20 mouse cellular contexts compared by ENCODE assay signal in genomic region chr6:134838111-134838510, GRCm38 (mm10). TPM values are rescaled to one million over a fixed set of nuclear protein-coding genes. Genes with fewer than 3 reads are reported as not detected.
DNase-seq lines count a peak whose midpoint lies in the region; ATAC-seq and TF ChIP-seq lines count a peak whose summit lies in the region.
"Had no signal": no experiment of that assay in that cellular context is flagged by ENCODE, and none has a peak within 500 bp of the region (broad histone marks: within the 10 kb centered on the region; RNA-seq: fewer than 3 reads in every experiment).

No protein-coding gene starts in this region.

- no peak for ATAC-seq in forebrain, embryonic 15.5 days (replicated peaks)
- ATAC-seq: forebrain, embryonic 14.5 days; forebrain, postnatal 0 days had no signal

- no peaks in the 10 kb centered on the region for H3K79me2 ChIP-seq in MEL (ENCODE audit: control insufficient read depth, insufficient read depth, low read length, poor library complexity)

- no peak overlapping the region for H3K27ac ChIP-seq in MEL (ENCODE audit: control insufficient read depth, low read depth, low read length)
- H3K27ac ChIP-seq in forebrain, embryonic 15.5 days (replicated peaks) = no peak overlapping the region
- H3K27ac ChIP-seq: embryonic facial prominence, embryonic 10.5 days; embryonic facial prominence, embryonic 12.5 days had no signal

- peaks cover 6 to 13% of the 10 kb centered on the region in 2 experiments for H3K4me1 ChIP-seq in MEL (ENCODE audit: control insufficient read depth in 1 of 2, insufficient read depth in 2 of 2, low read length in 2 of 2)
- H3K4me1 ChIP-seq in forebrain, embryonic 15.5 days = no peaks in the 10 kb centered on the region
- H3K4me1 ChIP-seq: embryonic facial prominence, embryonic 10.5 days; embryonic facial prominence, embryonic 12.5 days had no signal

- H3K4me2 ChIP-seq in forebrain, embryonic 15.5 days (replicated peaks) = no peak overlapping the region
- H3K4me2 ChIP-seq: embryonic facial prominence, embryonic 12.5 days had no signal

- H3K36me3 ChIP-seq in MEL (ENCODE audit: control insufficient read depth in 1 of 2, insufficient read depth in 2 of 2, low read length in 2 of 2) = peaks cover 0 to 10% of the 10 kb centered on the region in 2 experiments; a peak in 2 of 4 replicates
- H3K36me3 ChIP-seq in forebrain, embryonic 15.5 days = no peaks in the 10 kb centered on the region
- H3K36me3 ChIP-seq: embryonic facial prominence, embryonic 10.5 days; embryonic facial prominence, embryonic 12.5 days had no signal

- TF ChIP-seq CTCF in MEL (IDR thresholded peaks at IDR 0.05 in 2 of 3, conservative IDR thresholded peaks at IDR 0.05 in 1 of 3; ENCODE audit: control insufficient read depth in 1 of 3, insufficient read depth in 1 of 3, low read depth in 2 of 3, low read length in 3 of 3, poor library complexity in 1 of 3, severe bottlenecking in 1 of 3) = no peak

- no peak overlapping the region for H3K9ac ChIP-seq in MEL (ENCODE audit: control insufficient read depth, low read depth, low read length, poor library complexity, severe bottlenecking)
- no peak overlapping the region for H3K9ac ChIP-seq in forebrain, embryonic 15.5 days (replicated peaks)
- H3K9ac ChIP-seq: embryonic facial prominence, embryonic 12.5 days; forebrain, postnatal 0 days had no signal

- DNase-seq in CD4-positive, CD25-positive, alpha-beta regulatory T cell, adult 2 months (ENCODE audit: low read depth, low spot score) = peak; percentile 25
- no peak for DNase-seq in MEL (ENCODE audit: low read depth, low spot score)
- peak; percentile 25 for DNase-seq in induced T-regulatory cell, adult 2 months (ENCODE audit: low read depth)
- DNase-seq in heart, postnatal 4 days = no peak
- no peak for DNase-seq in left cerebral cortex, adult 11 months (ENCODE audit: low spot score)
- DNase-seq: adrenal gland, adult 8-10 months; adrenal gland, postnatal 14 days; B cell, adult 2 months; cerebellum, adult 11-12 months; cerebellum, adult 2 months; cerebellum, adult 9-10 months; cerebellum, postnatal 10 days; cerebellum, postnatal 25 days; forebrain, postnatal 0 days had no signal

- no peak for TF ChIP-seq RAD21 in MEL (IDR thresholded peaks at IDR 0.05; ENCODE audit: low read depth, low read length)

- TF ChIP-seq EP300 in MEL (IDR thresholded peaks at IDR 0.05; ENCODE audit: low read depth in 1 of 2, low read length in 2 of 2) = peak in 1 of 2 experiments; percentile 6; a peak in 1 of 4 replicates

- 93% methylated on average over 4 of the region's 4 CpGs for WGBS in forebrain, embryonic 15.5 days

- no peaks in the 10 kb centered on the region for H3K27me3 ChIP-seq in MEL (ENCODE audit: control insufficient read depth in 1 of 2, insufficient read depth in 2 of 2, low read length in 2 of 2)
- no peaks in the 10 kb centered on the region for H3K27me3 ChIP-seq in forebrain, embryonic 15.5 days
- H3K27me3 ChIP-seq: CH12.LX; embryonic facial prominence, embryonic 12.5 days had no signal

- no peak for TF ChIP-seq POLR2A in MEL (IDR thresholded peaks at IDR 0.05; ENCODE audit: control insufficient read depth in 1 of 2, insufficient read depth in 1 of 2, low read depth in 1 of 2, low read length in 2 of 2, poor library complexity in 1 of 2)

- H3K9me3 ChIP-seq in MEL (replicated peaks; ENCODE audit: insufficient read depth, low read length) = no peaks in the 10 kb centered on the region
- no peaks in the 10 kb centered on the region for H3K9me3 ChIP-seq in forebrain, embryonic 15.5 days
- H3K9me3 ChIP-seq: embryonic facial prominence, embryonic 10.5 days; embryonic facial prominence, embryonic 12.5 days; G1E had no signal

- no peak overlapping the region for H3K4me3 ChIP-seq in MEL (ENCODE audit: control insufficient read depth in 1 of 2, insufficient read depth in 1 of 2, low read depth in 2 of 2, low read length in 2 of 2)
- H3K4me3 ChIP-seq in forebrain, embryonic 15.5 days = no peak overlapping the region
- H3K4me3 ChIP-seq: embryonic facial prominence, embryonic 10.5 days; embryonic facial prominence, embryonic 12.5 days had no signal

TF ChIP-seq in MEL, 35 proteins besides CTCF, POLR2A, EP300 and RAD21:
- TF ChIP-seq MAFK (IDR thresholded peaks at IDR 0.05; ENCODE audit: borderline replicate concordance, low read depth, low read length) = no peak
- TF ChIP-seq MXI1 (IDR thresholded peaks at IDR 0.05; ENCODE audit: low read depth, low read length) = no peak
- TF ChIP-seq NRF1 (IDR thresholded peaks at IDR 0.05; ENCODE audit: insufficient read depth, low read depth, low read length, poor library complexity, severe bottlenecking) = no peak
- TF ChIP-seq GATA1 (IDR thresholded peaks at IDR 0.05; ENCODE audit: low read depth, low read length) = 0 out of 2 replicates have a peak, but pooled peaks have one; percentile 28

RNA-seq across cellular contexts. Expression of gene Crebl2, which starts 8.2 kb away (rescaled TPM):
- total RNA-seq in MEL (2012; rRNA removed) = 1.5 and 2.1 TPM in 2 replicates
- 1 to 10 TPM in 1 of 2 experiments, not detected in 1; 3.7 TPM for polyA plus RNA-seq in MEL (2012; ENCODE audit: insufficient read depth in 1 of 2, insufficient read length in 2 of 2, low read depth in 1 of 2, low replicate concordance in 2 of 2, missing spikeins in 1 of 2)
- total RNA-seq in heart, postnatal 4 days (2021) = 1 to 10 TPM; 2.4 to 2.8 TPM
- polyA plus RNA-seq in forebrain, embryonic 15.5 days (2015; fragmentation: Nextera tagmentation; extraction: Ambion mirVana) = 3.8 and 3.9 TPM in 2 replicates

RNA-seq across cellular contexts. Expression of gene Dusp16, which starts 45.7 kb away (rescaled TPM):
- 1.9 and 2.2 TPM in 2 replicates for total RNA-seq in MEL (2012; rRNA removed)
- polyA plus RNA-seq in MEL (2012; ENCODE audit: insufficient read depth in 1 of 2, insufficient read length in 2 of 2, low read depth in 1 of 2, low replicate concordance in 2 of 2, missing spikeins in 1 of 2) = 1 to 10 TPM in 1 of 2 experiments, not detected in 1; 6.9 TPM
- total RNA-seq in heart, postnatal 4 days (2021) = 10 to 100 TPM; 32.4 to 34.9 TPM
- polyA plus RNA-seq in forebrain, embryonic 15.5 days (2015; fragmentation: Nextera tagmentation; extraction: Ambion mirVana) = 8.5 and 10.3 TPM in 2 replicates

Comparison
In these comparisons a context has a peak if more than half of its experiments do, and no peak if none do; other contexts are left out.
1. DNase-seq: peak in CD4-positive, CD25-positive, alpha-beta regulatory T cell, adult 2 months (single experiment) and induced T-regulatory cell, adult 2 months (single experiment); none in MEL (single experiment), heart, postnatal 4 days (single experiment) and left cerebral cortex, adult 11 months (single experiment).
2. RNA of gene Dusp16, which starts 45.7 kb away (total RNA-seq): 32.4 to 34.9 TPM in heart, postnatal 4 days; 1.9 to 2.2 TPM in MEL; every median in the first group is over 10 times any median in the second.